Mouse (Mus musculus) kidney, embryonic 16.5 days (tissue): ENCODE results near the gene Cnih4. TPM values are rescaled to one million over a fixed set of nuclear protein-coding genes. Genes with fewer than 3 reads are reported as not detected.

Source experiments
- ATAC-seq: fragments of 200-750 bp; cut with Nextera tagmentation; 2 replicates; pipeline ENCODE4 v1.8.0; 2017; ENCODE audit warnings: moderate TSS enrichment; ENCODE audit not compliant: low FRiP score, low TSS enrichment
- H3K27ac ChIP-seq: fragments of 300-500 bp; sonication (generic); 2 replicates; pipeline ENCODE4 v1.5.1; 2014; ENCODE audit warnings: low read length
- H3K27me3 ChIP-seq: fragments of 300-500 bp; sonication (generic); 2 replicates; pipeline ENCODE4 v1.6.1; 2014; ENCODE audit warnings: low read length, control low read depth, mixed read lengths; ENCODE audit not compliant: insufficient read depth
- H3K36me3 ChIP-seq: fragments of 300-500 bp; sonication (generic); 2 replicates; pipeline ENCODE4 v1.6.1; 2014; ENCODE audit warnings: low read length, control low read depth, mixed read lengths; ENCODE audit not compliant: insufficient read depth
- H3K4me1 ChIP-seq: fragments of 300-500 bp; sonication (generic); 2 replicates; pipeline ENCODE4 v1.6.1; 2014; ENCODE audit warnings: low read length, control low read depth, mixed read lengths; ENCODE audit not compliant: insufficient read depth
- H3K4me2 ChIP-seq: fragments of 300-500 bp; sonication (generic); replicated peaks from 2 replicates; pipeline ENCODE4 v1.6.1; 2014; ENCODE audit warnings: low read depth, low read length
- H3K4me3 ChIP-seq: fragments of 300-500 bp; sonication (generic); 2 replicates; pipeline ENCODE4 v1.5.1; 2014; ENCODE audit warnings: mild to moderate bottlenecking, low read length
- H3K9ac ChIP-seq: fragments of 300-500 bp; sonication (generic); replicated peaks from 2 replicates; pipeline ENCODE4 v1.6.1; 2014; ENCODE audit warnings: low read length
- H3K9me3 ChIP-seq: fragments of 300-500 bp; sonication (generic); 2 replicates; pipeline ENCODE4 v1.6.1; 2016; ENCODE audit warnings: low read length, control low read depth
- WGBS: fragments of 180-500 bp; shearing (Covaris S2); extraction: QIAGEN DNeasy Blood & Tissue Kit; methylation state at CpG from one replicate; pipeline ENCODE4 v1.1.7; 2014; 5-methylcytosine and 5-hydroxymethylcytosine counted together
- polyA plus RNA-seq: library from polyadenylated mRNA; unstranded; fragments of >200 nt; fragmentation: Nextera tagmentation; extraction: Ambion mirVana; gene quantifications from 2 replicates; pipeline ENCODE4 v1.2.1, GENCODE M21; 2015

The Cnih4 gene
- polyA plus RNA-seq, 1 experiment from 2014 or later = 140 TPM

DNA sequence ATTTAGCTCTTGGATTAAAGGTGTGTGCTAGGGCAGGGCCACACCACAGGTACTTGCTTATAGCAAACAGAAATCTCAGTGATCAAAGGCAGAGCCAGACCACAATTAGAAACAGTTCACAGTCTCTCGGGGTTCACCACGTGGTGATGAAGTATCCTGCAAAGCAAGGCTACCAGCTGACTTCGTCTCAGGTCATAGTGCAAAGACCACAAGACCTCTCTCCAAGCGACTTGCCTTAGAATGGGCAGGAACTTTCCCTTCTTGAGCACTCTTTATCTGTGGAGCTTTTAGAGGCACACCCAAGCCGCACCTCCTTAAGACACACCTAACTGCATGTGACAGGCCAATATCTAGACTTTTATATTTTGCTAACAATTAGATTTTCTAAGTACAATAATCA lies 4.0 kb downstream of the Cnih4 start:
- 65% methylated on average over 5 of the region's 5 CpGs for WGBS
- Histone ChIP-seq H3K9ac (no peak overlapping the region), H3K27ac (no peak overlapping the region), H3K36me3 (no peaks in the 10 kb centered on the region), H3K27me3 (no peaks in the 10 kb centered on the region), H3K4me3 (no peak overlapping the region), H3K4me2 (no peak overlapping the region), H3K9me3 (no peaks in the 10 kb centered on the region), H3K4me1 (peaks cover 19% of the 10 kb centered on the region)
- ATAC-seq = no peak

DNA sequence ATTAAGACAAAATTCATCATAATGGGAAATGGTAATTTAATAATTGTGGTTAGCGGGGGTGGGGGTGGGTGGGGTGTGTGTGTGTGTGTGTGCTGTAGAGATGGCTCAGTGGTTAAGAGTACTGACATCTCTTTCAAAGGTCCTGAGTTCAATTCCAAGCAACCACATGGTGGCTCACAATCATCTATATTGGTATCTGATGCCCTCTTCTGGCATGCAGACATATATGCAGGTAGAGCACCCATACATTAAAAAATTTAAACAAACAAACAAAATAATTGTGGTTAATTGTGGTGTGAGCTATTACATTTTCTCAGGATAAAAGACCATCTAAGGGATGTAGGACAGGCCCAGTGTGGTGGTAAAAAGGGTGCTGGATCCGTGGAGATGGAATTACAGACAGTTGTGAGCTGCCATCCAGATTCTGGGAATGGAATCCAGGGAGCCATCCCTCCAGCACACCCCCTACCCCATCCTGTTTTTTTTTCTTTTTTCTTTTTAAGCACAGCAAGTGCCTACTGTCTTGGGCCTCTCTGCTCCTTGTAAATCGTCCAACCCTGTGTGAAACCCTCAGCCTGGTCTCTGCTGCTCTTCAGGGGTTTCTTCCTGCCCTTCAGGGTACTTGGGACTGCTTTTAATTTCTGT lies 5.0 kb downstream of the Cnih4 start:
- 82% methylated on average over 3 of the region's 3 CpGs for WGBS
- peaks cover 19% of the 10 kb centered on the region for H3K4me1 ChIP-seq
- H3K4me3 ChIP-seq = no peak overlapping the region
- H3K4me2 ChIP-seq = no peak overlapping the region
- peaks cover 4% of the 10 kb centered on the region; the same call in 1 of the 2 replicates for H3K36me3 ChIP-seq
- no peak overlapping the region for H3K9ac ChIP-seq
- no peaks in the 10 kb centered on the region for H3K27me3 ChIP-seq
- no peak for ATAC-seq
- H3K9me3 ChIP-seq = no peaks in the 10 kb centered on the region
- no peak overlapping the region for H3K27ac ChIP-seq

DNA sequence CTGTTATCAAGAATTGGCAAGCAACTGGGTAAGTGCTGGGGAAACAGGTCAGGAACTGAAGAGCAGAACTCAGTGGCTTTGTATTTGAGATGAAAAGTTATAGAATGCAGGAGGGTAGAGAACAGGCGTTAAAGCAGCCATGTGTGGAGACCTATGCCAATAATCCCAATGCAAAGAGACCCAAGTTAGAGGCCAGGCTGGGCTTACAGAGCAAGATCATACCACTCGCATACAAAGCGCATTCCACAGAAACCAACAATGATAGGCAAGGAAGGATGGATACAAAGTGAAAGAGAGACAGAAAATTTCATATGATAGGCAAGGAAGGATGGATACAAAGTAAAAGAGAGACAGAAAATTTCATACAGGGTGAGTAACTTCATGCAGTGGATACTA lies 5.9 kb downstream of the Cnih4 start:
- Histone ChIP-seq H3K4me3 (peak overlapping the region; percentile 65), H3K27me3 (no peaks in the 10 kb centered on the region), H3K9ac (no peak overlapping the region), H3K4me1 (peaks cover 11% of the 10 kb centered on the region), H3K36me3 (peaks cover 8% of the 10 kb centered on the region), H3K4me2 (no peak overlapping the region; the same call in 1 of the 2 replicates), H3K27ac (no peak overlapping the region), H3K9me3 (no peaks in the 10 kb centered on the region)
- 72% methylated on average over 3 of the region's 3 CpGs for WGBS
- peak; percentile 65; the same call in 1 of the 2 replicates for ATAC-seq

DNA sequence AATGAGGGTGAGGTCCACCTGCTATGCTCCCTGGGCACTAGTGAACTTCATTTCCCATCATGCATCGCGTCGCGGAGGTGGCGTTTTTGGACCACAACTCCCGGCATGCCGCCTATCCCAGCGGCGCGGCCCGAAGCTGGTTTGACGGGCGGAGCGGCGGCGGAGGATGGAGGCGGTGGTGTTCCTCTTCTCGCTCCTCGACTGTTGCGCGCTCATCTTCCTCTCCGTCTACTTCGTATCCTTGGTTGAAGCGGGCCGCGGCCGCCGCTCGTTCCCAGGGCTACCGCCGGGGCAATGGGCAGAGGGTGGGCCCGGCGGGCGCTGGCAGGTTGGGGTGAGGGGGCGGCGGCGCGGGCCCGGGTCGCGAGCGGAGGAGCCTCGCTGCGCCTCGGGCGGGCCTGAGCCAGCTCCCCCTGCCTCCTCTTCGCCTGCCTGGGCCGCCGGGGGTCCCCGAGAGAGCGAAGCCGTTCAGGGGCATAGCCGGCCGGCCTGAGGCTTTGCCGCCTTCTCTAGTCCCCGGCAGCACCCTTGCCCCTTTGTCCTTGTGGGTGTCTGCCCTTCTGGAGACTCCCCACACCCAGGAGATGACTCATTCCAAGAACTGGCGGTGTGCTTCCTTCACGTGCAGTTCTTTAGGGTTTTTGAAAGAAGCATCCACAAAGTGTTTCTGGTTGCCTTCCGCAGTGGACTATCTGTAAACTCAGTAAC lies 6.5 kb downstream of the Cnih4 start:
- under 1% methylated on average over 45 of the region's 59 CpGs for WGBS
- peak overlapping the region; percentile 68 for H3K4me2 ChIP-seq
- H3K27me3 ChIP-seq = no peaks in the 10 kb centered on the region
- peak; percentile 93 for ATAC-seq
- peak overlapping the region; percentile 77 for H3K9ac ChIP-seq
- H3K4me1 ChIP-seq = peaks cover 10% of the 10 kb centered on the region
- H3K36me3 ChIP-seq = peaks cover 13% of the 10 kb centered on the region
- no peaks in the 10 kb centered on the region for H3K9me3 ChIP-seq
- peak overlapping the region; percentile 64 for H3K27ac ChIP-seq
- H3K4me3 ChIP-seq = peak overlapping the region; percentile 65

DNA sequence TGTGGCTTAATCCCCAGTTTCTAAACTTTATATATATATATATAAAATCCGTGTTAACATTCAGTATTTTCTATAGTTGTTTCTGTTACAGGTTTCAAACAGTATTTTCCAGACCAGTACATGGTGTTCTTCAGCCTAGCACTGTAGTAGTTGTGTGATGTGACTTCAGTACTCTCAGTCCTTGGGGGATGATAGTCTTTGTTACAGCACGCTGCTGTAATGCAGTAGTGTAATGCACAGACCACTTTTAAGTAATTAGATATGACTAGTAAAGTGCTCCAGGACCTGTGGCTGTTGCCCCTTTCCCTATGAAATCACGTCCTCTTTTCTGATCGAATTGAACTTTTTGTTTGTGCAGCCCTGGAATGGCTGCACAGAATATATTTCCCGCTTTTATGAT lies 7.0 kb downstream of the Cnih4 start:
- Histone ChIP-seq H3K4me3 (peak overlapping the region; percentile 65), H3K4me1 (peaks cover 10% of the 10 kb centered on the region), H3K27ac (no peak overlapping the region; the same call in 1 of the 2 replicates), H3K4me2 (peak overlapping the region; percentile 68), H3K36me3 (peaks cover 15% of the 10 kb centered on the region), H3K27me3 (no peaks in the 10 kb centered on the region), H3K9ac (peak overlapping the region; percentile 77), H3K9me3 (no peaks in the 10 kb centered on the region)
- ATAC-seq = 0 out of 2 replicates have a peak, but pooled peaks have one; percentile 32
- 27% methylated on average over 5 of the region's 5 CpGs for whole genome bisulfite sequencing

DNA sequence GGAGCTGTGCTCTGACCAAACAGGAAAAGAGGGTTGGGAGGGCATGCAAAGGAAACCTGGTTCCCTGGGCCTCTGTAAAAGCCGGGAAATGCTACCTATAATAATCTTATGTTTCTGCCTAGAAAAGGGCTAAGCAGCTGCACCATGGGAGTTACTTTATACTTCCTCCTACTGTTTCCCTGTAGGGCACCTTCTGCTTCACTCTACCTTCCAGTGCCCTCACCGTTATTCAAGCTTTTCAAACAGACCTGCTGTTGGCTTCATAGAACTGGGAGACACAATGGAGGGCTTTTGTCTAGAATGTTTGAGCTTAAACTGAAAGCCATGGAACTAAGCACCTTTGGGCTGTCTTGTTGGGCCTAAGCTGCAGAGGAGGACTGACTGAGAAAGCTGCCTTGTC lies 23.3 kb downstream of the Cnih4 start:
- WGBS = 82% methylated on average over 2 of the region's 2 CpGs
- H3K4me2 ChIP-seq = no peak overlapping the region
- H3K27ac ChIP-seq = no peak overlapping the region
- H3K9ac ChIP-seq = no peak overlapping the region
- H3K36me3 ChIP-seq = peaks cover 44% of the 10 kb centered on the region
- no peak overlapping the region for H3K4me3 ChIP-seq
- H3K27me3 ChIP-seq = no peaks in the 10 kb centered on the region
- ATAC-seq = no peak
- H3K4me1 ChIP-seq = no peaks in the 10 kb centered on the region
- H3K9me3 ChIP-seq = no peaks in the 10 kb centered on the region

DNA sequence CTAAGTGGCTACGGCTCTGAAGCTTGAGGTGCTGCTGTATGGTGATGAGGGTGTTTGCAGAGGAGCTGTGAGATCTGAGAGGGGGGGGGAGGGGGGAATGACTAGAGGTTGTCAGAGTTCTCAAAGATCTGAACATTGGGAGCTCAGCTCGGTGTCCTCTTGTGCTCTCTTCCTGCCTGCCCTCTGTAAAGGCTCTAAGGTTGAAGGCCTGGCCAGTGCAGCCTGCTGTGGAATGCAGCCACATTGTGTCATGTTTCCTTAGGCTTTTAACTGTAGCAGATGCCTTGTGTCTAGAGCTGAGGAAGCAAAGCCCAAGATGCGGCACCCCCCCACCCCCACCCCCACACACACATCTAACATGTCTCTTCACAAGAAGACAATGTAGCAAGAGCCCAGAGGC lies 23.9 kb downstream of the Cnih4 start:
- H3K9me3 ChIP-seq = no peaks in the 10 kb centered on the region
- 72% methylated on average over 3 of the region's 3 CpGs for WGBS
- 0 out of 2 replicates have a peak, but pooled peaks have one; percentile 57 for ATAC-seq
- no peaks in the 10 kb centered on the region for H3K27me3 ChIP-seq
- no peak overlapping the region for H3K4me2 ChIP-seq
- H3K4me3 ChIP-seq = no peak overlapping the region
- no peak overlapping the region for H3K9ac ChIP-seq
- no peaks in the 10 kb centered on the region for H3K4me1 ChIP-seq
- H3K36me3 ChIP-seq = peaks cover 39% of the 10 kb centered on the region
- H3K27ac ChIP-seq = no peak overlapping the region

DNA sequence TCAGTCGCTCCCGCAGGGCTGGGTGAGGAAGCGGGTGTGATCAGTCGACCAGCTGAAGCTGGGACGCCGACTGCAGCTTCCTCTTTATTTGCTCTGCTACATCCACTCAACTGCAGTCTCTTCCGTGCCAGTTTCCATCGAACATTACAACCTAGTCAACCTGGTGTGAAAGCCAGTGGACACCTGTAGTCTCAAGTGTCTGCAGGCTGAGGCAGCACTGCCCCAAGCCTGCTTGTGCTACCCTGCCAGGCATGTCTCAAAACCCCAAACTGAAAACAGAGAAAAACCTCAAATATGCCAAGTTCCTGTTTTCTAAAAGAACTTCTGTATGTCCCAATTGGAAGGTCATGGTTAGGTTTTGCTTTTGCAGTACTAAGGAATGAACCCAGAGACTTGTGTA lies 25.7 kb downstream of the Cnih4 start:
- Histone ChIP-seq H3K4me2 (no peak overlapping the region), H3K9ac (no peak overlapping the region), H3K36me3 (peaks cover 32% of the 10 kb centered on the region), H3K9me3 (no peaks in the 10 kb centered on the region), H3K4me3 (no peak overlapping the region), H3K27ac (no peak overlapping the region), H3K4me1 (no peaks in the 10 kb centered on the region), H3K27me3 (no peaks in the 10 kb centered on the region)
- ATAC-seq = no peak
- 74% methylated on average over 8 of the region's 8 CpGs for WGBS

DNA sequence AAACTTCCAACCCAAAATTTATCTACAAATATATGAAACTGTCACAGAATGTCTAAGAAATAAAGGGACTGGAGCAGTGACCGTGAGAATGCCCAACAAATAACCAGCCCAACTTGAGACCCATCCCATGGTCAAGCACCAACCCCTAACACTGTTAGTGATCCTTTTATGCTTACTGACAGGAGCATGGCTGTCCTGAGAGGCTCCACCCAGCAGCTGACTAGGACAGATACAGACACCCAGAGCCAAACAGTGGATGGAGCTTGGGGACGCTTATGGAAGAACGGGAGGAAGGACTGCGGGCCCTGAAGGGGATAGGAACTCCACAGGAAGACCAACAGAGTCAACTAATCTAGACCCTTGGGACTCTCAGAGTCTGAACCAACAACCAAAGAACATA lies 44.4 kb downstream of the Cnih4 start:
- Histone ChIP-seq H3K4me2 (no peak overlapping the region), H3K36me3 (peaks cover 64% of the 10 kb centered on the region), H3K4me3 (no peak overlapping the region), H3K4me1 (no peaks in the 10 kb centered on the region), H3K9ac (no peak overlapping the region), H3K27me3 (no peaks in the 10 kb centered on the region), H3K27ac (no peak overlapping the region), H3K9me3 (no peaks in the 10 kb centered on the region)
- 88% methylated on average over 4 of the region's 4 CpGs for WGBS
- ATAC-seq = no peak

DNA sequence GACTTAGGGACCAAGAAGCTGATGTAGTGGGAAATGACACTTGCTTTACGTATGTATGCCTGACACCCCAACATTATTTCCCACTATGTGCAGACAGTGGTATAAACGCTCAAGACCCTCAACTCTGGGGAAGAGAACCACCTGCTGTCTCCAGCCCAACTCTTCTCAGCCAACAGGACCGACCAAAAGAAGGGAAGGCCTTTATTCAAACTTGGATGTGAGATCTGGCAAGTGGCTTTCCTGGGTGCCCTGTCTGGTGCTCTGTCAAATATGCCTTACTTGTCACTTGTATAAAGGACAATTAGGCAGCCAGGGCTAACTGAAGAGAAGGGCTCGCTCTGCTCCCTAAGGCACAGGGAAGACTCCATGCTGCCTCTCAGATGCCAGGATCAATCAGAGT lies 55.0 kb downstream of the Cnih4 start:
- Histone ChIP-seq H3K9ac (no peak overlapping the region), H3K27ac (no peak overlapping the region), H3K9me3 (no peaks in the 10 kb centered on the region), H3K4me1 (no peaks in the 10 kb centered on the region), H3K36me3 (peaks cover 67% of the 10 kb centered on the region), H3K4me3 (no peak overlapping the region), H3K27me3 (no peaks in the 10 kb centered on the region), H3K4me2 (no peak overlapping the region)
- 88% methylated on average over 4 of the region's 4 CpGs for WGBS
- ATAC-seq = no peak
